Comparison of ENCODE assay signal across 22 mouse cellular contexts in the genomic region with DNA sequence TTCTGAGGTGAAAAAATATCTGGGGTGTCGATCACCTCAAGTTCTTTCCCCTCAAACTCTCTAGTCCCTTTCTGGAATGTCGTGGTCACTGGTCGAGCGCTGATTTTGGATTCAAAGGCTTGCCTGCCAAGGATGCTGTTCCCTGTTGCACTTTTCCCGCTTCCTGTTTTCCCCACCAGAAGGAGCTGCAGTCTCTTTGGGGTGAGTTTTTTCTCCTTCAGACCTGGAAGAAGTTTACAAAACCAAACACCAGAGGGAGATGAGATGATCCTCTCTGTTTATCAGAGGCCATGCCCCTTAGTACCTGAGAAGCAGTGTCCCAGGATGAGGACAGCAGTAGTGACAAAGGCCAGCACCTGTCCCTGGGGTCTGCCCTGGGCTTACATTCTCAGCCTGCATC. TPM values are rescaled to one million over a fixed set of nuclear protein-coding genes. Genes with fewer than 3 reads are reported as not detected.
DNase-seq lines count a peak whose midpoint lies in the region; TF ChIP-seq lines count a peak whose summit lies in the region.
"Had no signal": no experiment of that assay in that cellular context is flagged by ENCODE, and none has a peak within 500 bp of the region (broad histone marks: within the 10 kb centered on the region; RNA-seq: fewer than 3 reads in every experiment).

No protein-coding gene starts in this region.

- TF ChIP-seq CTCF in heart, adult 2 months (IDR thresholded peaks at IDR 0.05) = peak; percentile 51
- no peak for TF ChIP-seq CTCF in spleen, adult 2 months (IDR thresholded peaks at IDR 0.05; ENCODE audit: extremely low read depth, insufficient read depth, insufficient read length, insufficient replicate concordance)

- intact Hi-C loops in heart, adult 2 months (cut with DNase I) = no loop called here

- peak overlapping the region; percentile 90 for H3K27ac ChIP-seq in heart, adult 2 months
- H3K27ac ChIP-seq in spleen, adult 2 months (ENCODE audit: insufficient read depth, low read length) = peak overlapping the region; percentile 87
- H3K27ac ChIP-seq: embryonic facial prominence, embryonic 13.5 days; forebrain, embryonic 10.5 days; limb, embryonic 15.5 days had no signal

- H3K27me3 ChIP-seq in heart, adult 2 months (ENCODE audit: control insufficient read depth, insufficient read depth, low read length) = no peaks in the 10 kb centered on the region
- H3K27me3 ChIP-seq in spleen, adult 2 months (ENCODE audit: control insufficient read depth, insufficient read depth, low read length) = no peaks in the 10 kb centered on the region
- H3K27me3 ChIP-seq: embryonic facial prominence, embryonic 13.5 days; limb, embryonic 15.5 days had no signal

- TF ChIP-seq EP300 in heart, adult 2 months (IDR thresholded peaks at IDR 0.05; ENCODE audit: insufficient read depth, low read depth, low read length) = no peak

- H3K36me3 ChIP-seq in heart, adult 2 months (ENCODE audit: control insufficient read depth, insufficient read depth, low read length) = peaks cover 53% of the 10 kb centered on the region
- peaks cover 37% of the 10 kb centered on the region for H3K36me3 ChIP-seq in spleen, adult 2 months (ENCODE audit: control insufficient read depth, insufficient read depth, low read length)
- H3K36me3 ChIP-seq: embryonic facial prominence, embryonic 13.5 days; forebrain, embryonic 10.5 days; limb, embryonic 15.5 days had no signal

- DNase-seq in heart, adult 2 months = no peak
- DNase-seq in heart, adult 8-10 months (ENCODE audit: low spot score) = no peak
- peak; percentile 42 for DNase-seq in kidney, adult 9 months
- no peak for DNase-seq in kidney, postnatal 14 days
- no peak for DNase-seq in spleen, adult 2 months (ENCODE audit: low read depth in 1 of 2, low spot score in 2 of 2)
- no peak for DNase-seq in spleen, adult 18-20 months
- no peak for DNase-seq in gastrocnemius, adult 18-20 months (ENCODE audit: low spot score)
- no peak for DNase-seq in urinary bladder, adult 2 months (ENCODE audit: low spot score)
- DNase-seq: cerebellum, adult 18-20 months; lung, postnatal 14 days; right cerebral cortex, postnatal 25 days; thymus, postnatal 25 days had no signal

- H3K4me3 ChIP-seq in heart, adult 2 months = no peak overlapping the region
- H3K4me3 ChIP-seq in spleen, adult 2 months (ENCODE audit: extremely low read depth, insufficient read depth, insufficient read length) = no peak overlapping the region
- H3K4me3 ChIP-seq: embryonic facial prominence, embryonic 13.5 days; forebrain, embryonic 10.5 days; limb, embryonic 15.5 days had no signal

- H3K4me1 ChIP-seq in heart, adult 2 months (ENCODE audit: control insufficient read depth, insufficient read depth, low read length) = peaks cover 28% of the 10 kb centered on the region
- peaks cover 53% of the 10 kb centered on the region; the same call in 1 of the 2 replicates for H3K4me1 ChIP-seq in spleen, adult 2 months (ENCODE audit: control insufficient read depth, insufficient read depth, insufficient read length)
- H3K4me1 ChIP-seq: embryonic facial prominence, embryonic 13.5 days; limb, embryonic 15.5 days had no signal

- TF ChIP-seq POLR2A in heart, adult 2 months (IDR thresholded peaks at IDR 0.05; ENCODE audit: insufficient read depth, low read depth, low read length) = no peak
- TF ChIP-seq POLR2A in spleen, adult 2 months (IDR thresholded peaks at IDR 0.05; ENCODE audit: low read depth, low read length) = no peak

- no peak overlapping the region for H3K9ac ChIP-seq in heart, adult 2 months (ENCODE audit: low read depth, low read length)
- H3K9ac ChIP-seq: embryonic facial prominence, embryonic 13.5 days; limb, embryonic 15.5 days had no signal

- H3K79me2 ChIP-seq in heart, adult 2 months (replicated peaks; ENCODE audit: control insufficient read depth, insufficient read depth, low read length) = no peaks in the 10 kb centered on the region

- WGBS in heart, adult 2 months = 54% methylated on average over 5 of the region's 5 CpGs
- WGBS in spleen, adult 2 months = 82% methylated on average over 5 of the region's 5 CpGs

RNA-seq across cellular contexts. Expression of a gene that starts 5.4 kb away (rescaled TPM):
- 10 to 100 TPM; 34.3 to 38.1 TPM for total RNA-seq in heart, adult 2 months (2021)
- 19.2 and 28.6 TPM in 2 replicates for polyA plus RNA-seq in heart, adult 2 months (2012; rRNA removed)
- total RNA-seq in heart, adult 8-10 months (2022) = 10 to 100 TPM; 28.6 to 39.2 (median 35.6) TPM
- polyA plus RNA-seq in spleen, adult 2 months (2012; rRNA removed) = 50.8 and 54.3 TPM in 2 replicates
- total RNA-seq in gastrocnemius, adult 18-20 months (2021) = 10 to 100 TPM in 1 of 2 experiments, 1 to 10 TPM in 1; 7.9 to 12.6 TPM
- 22.4 and 25.3 TPM in 2 replicates for polyA plus RNA-seq in urinary bladder, adult 2 months (2012; rRNA removed)
- polyA plus RNA-seq: C2C12 had no signal

RNA-seq across cellular contexts. Expression of a gene that starts 15.8 kb away (rescaled TPM):
- 1 to 10 TPM; 3.4 to 5.6 TPM for total RNA-seq in heart, adult 2 months (2021)
- polyA plus RNA-seq in heart, adult 2 months (2012; rRNA removed) = not detected in 2 replicates
- 1 to 10 TPM; 2.7 to 5.0 (median 4.3) TPM for total RNA-seq in heart, adult 8-10 months (2022)
- polyA plus RNA-seq in spleen, adult 2 months (2012; rRNA removed) = 0.43 and 0.82 TPM in 2 replicates
- 1 to 10 TPM in 1 of 2 experiments, not detected in 1; 2.7 TPM for total RNA-seq in gastrocnemius, adult 18-20 months (2021)
- 1.3 and 1.8 TPM in 2 replicates for polyA plus RNA-seq in urinary bladder, adult 2 months (2012; rRNA removed)
- polyA plus RNA-seq: C2C12; forebrain, embryonic 10.5 days had no signal

RNA-seq across cellular contexts. Expression of a gene that starts 15.8 kb away (rescaled TPM):
- under 1 TPM in 1 of 2 experiments, not detected in 1; 0.77 TPM for total RNA-seq in heart, adult 2 months (2021)
- 0.29 and 0.70 TPM in 2 replicates for polyA plus RNA-seq in heart, adult 2 months (2012; rRNA removed)
- under 1 TPM in 3 of 4 experiments, not detected in 1; 0.22 to 0.78 (median 0.71) TPM for total RNA-seq in heart, adult 8-10 months (2022)
- polyA plus RNA-seq in spleen, adult 2 months (2012; rRNA removed) = 9.5 and 11.6 TPM in 2 replicates
- total RNA-seq in gastrocnemius, adult 18-20 months (2021) = not detected
- polyA plus RNA-seq in urinary bladder, adult 2 months (2012; rRNA removed) = 0.65 and 1.0 TPM in 2 replicates
- total RNA-seq: layer of hippocampus, adult 8-10 months; left cerebral cortex, adult 8-10 months had no signal
- polyA plus RNA-seq: C2C12; embryonic facial prominence, embryonic 13.5 days; forebrain, embryonic 10.5 days; frontal cortex, adult 2 months; heart, embryonic 11.5 days; hindbrain, embryonic 16.5 days; limb, embryonic 15.5 days; midbrain, embryonic 11.5 days had no signal

RNA-seq across cellular contexts. Expression of a gene that starts 18.3 kb away (rescaled TPM):
- total RNA-seq in heart, adult 2 months (2021) = 10 to 100 TPM; 22.4 to 25.3 TPM
- 28.1 and 42.1 TPM in 2 replicates for polyA plus RNA-seq in heart, adult 2 months (2012; rRNA removed)
- 10 to 100 TPM; 16.1 to 25.6 (median 20.1) TPM for total RNA-seq in heart, adult 8-10 months (2022)
- 66.3 and 73.5 TPM in 2 replicates for polyA plus RNA-seq in spleen, adult 2 months (2012; rRNA removed)
- total RNA-seq in gastrocnemius, adult 18-20 months (2021) = 1 to 10 TPM; 2.4 to 5.8 TPM
- 19.0 and 19.1 TPM in 2 replicates for polyA plus RNA-seq in urinary bladder, adult 2 months (2012; rRNA removed)

RNA-seq across cellular contexts. Expression of a gene that starts 26.7 kb away (rescaled TPM):
- 1 to 10 TPM; 3.1 to 3.4 TPM for total RNA-seq in heart, adult 2 months (2021)
- polyA plus RNA-seq in heart, adult 2 months (2012; rRNA removed) = 1.8 and 3.7 TPM in 2 replicates
- 1 to 10 TPM; 2.6 to 4.2 (median 3.1) TPM for total RNA-seq in heart, adult 8-10 months (2022)
- 9.9 and 10.4 TPM in 2 replicates for polyA plus RNA-seq in spleen, adult 2 months (2012; rRNA removed)
- 1 to 10 TPM in 1 of 2 experiments, under 1 TPM in 1; 0.59 to 1.2 TPM for total RNA-seq in gastrocnemius, adult 18-20 months (2021)
- 5.6 and 6.9 TPM in 2 replicates for polyA plus RNA-seq in urinary bladder, adult 2 months (2012; rRNA removed)
